Mouse (Mus musculus) embryonic facial prominence, embryonic 14.5 days (tissue): ENCODE results near the gene Hcrt. TPM values are rescaled to one million over a fixed set of nuclear protein-coding genes. Genes with fewer than 3 reads are reported as not detected.

Source experiments
- ATAC-seq: fragments of 200-750 bp; cut with Nextera tagmentation; 2 replicates; pipeline ENCODE4 v1.8.0; 2017; ENCODE audit warnings: low read depth, moderate number of reproducible peaks, moderate TSS enrichment
- DNase-seq: peaks from one replicate; pipeline ENCODE4 v3.0.0-alpha.2; 2015; ENCODE audit warnings: low spot score
- H3K27ac ChIP-seq: fragments of 300-500 bp; sonication (generic); replicated peaks from 2 replicates; pipeline ENCODE4 v1.5.1; 2014; ENCODE audit warnings: low read depth, mild to moderate bottlenecking, low read length, moderate library complexity
- H3K27me3 ChIP-seq: fragments of 300-500 bp; sonication (generic); replicated peaks from 2 replicates; pipeline ENCODE4 v1.6.1; 2014; ENCODE audit warnings: low read length; ENCODE audit not compliant: control insufficient read depth, insufficient read depth
- H3K36me3 ChIP-seq: fragments of 300-500 bp; sonication (generic); 2 replicates; pipeline ENCODE4 v1.6.1; 2014; ENCODE audit warnings: low read length, mixed read lengths; ENCODE audit not compliant: control insufficient read depth, insufficient read depth
- H3K4me1 ChIP-seq: fragments of 300-500 bp; sonication (generic); 2 replicates; pipeline ENCODE4 v1.6.1; 2014; ENCODE audit warnings: antibody characterized with exemption, low read length; ENCODE audit not compliant: control insufficient read depth, insufficient read depth
- H3K4me2 ChIP-seq: fragments of 300-500 bp; sonication (generic); 2 replicates; pipeline ENCODE4 v1.6.1; 2014; ENCODE audit warnings: low read depth, mild to moderate bottlenecking, low read length, moderate library complexity, mixed read lengths
- H3K4me3 ChIP-seq: fragments of 300-500 bp; sonication (generic); 2 replicates; pipeline ENCODE4 v1.5.1; 2014; ENCODE audit warnings: low read depth, mild to moderate bottlenecking, low read length
- H3K9ac ChIP-seq: fragments of 300-500 bp; sonication (generic); 2 replicates; pipeline ENCODE4 v1.6.1; 2014; ENCODE audit warnings: low read depth, mild to moderate bottlenecking, low read length, moderate library complexity, mixed read lengths
- H3K9me3 ChIP-seq: fragments of 300-500 bp; sonication (generic); 2 replicates; pipeline ENCODE4 v1.6.1; 2016; ENCODE audit warnings: low read length; ENCODE audit not compliant: control insufficient read depth
- WGBS: fragments of 180-500 bp; shearing (Covaris S2); extraction: QIAGEN DNeasy Blood & Tissue Kit; methylation state at CpG from one replicate; pipeline ENCODE4 v1.1.7; 2014; 5-methylcytosine and 5-hydroxymethylcytosine counted together
- polyA plus RNA-seq: library from polyadenylated mRNA; unstranded; fragments of >200 nt; fragmentation: Nextera tagmentation; extraction: Ambion mirVana; gene quantifications from 2 replicates; pipeline ENCODE4 v1.2.1, GENCODE M21; 2014

The Hcrt gene
- polyA plus RNA-seq, result not detected in 2 replicates

DNA sequence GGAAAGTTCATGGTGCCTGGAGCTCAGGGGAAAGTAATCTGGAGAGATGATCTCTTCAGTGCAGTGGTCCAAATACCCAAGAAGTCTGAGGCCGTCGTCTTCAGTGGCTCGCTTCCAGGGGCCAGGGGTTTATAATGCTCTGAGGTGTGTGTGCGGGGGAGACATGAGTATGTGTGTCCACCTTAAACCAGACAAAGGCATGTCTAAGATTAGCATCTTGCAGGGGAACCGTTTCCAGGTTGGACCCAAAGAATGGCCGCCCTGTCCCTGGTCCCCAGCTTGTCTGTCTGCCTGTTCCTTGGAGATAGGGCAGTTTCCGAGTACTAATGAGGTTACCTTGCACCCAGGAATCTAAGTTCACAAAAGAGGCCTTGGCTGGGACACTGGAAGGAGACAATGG lies at the start of gene Hcrt:
Gene Hcrt, minus strand, starts transcription at position 101 of the 400 bp plus-strand sequence.
- Histone ChIP-seq H3K27ac (no peak within 1 kb of the TSS), H3K4me3 (peak within 1 kb of the TSS; percentile 32), H3K9me3 (no peaks in the 10 kb centered on the region), H3K4me2 (peak within 1 kb of the TSS; percentile 59), H3K36me3 (no peaks in the 10 kb centered on the region), H3K27me3 (peaks cover 43% of the 10 kb centered on the region), H3K9ac (peak within 1 kb of the TSS; percentile 41), H3K4me1 (0 out of 2 replicates have a peak, but pooled peaks cover 6% of the 10 kb centered on the region)
- ATAC-seq, result no peak
- DNase-seq, result no peak
- 82% methylated on average over 7 of the region's 7 CpGs for WGBS

DNA sequence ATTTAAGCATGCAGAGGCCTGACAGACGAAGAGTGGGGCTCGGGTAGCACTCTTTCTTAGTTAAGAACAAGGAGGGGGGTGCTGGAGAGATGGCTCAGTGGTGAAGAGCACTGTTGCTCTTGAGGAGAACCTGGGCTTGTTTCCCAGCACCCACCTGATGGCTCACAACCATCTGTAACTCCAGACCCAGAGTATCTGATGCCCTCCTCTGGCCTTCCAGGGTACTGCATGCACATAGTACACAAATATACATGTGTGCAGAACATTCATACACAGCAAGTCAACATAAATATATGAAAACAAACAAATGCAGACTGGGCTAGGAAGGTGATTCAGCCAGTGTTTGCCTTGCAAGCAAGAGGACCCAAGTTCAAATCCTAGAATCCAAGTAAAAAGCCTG lies 48.4 kb upstream of the Hcrt start:
- DNase-seq (no peak), ATAC-seq (no peak)
- H3K4me3 ChIP-seq, result no peak overlapping the region
- WGBS, result 65% methylated on average over 2 of the region's 2 CpGs
- no peak overlapping the region for H3K9ac ChIP-seq
- peaks cover 7% of the 10 kb centered on the region; the same call in 1 of the 2 replicates for H3K4me1 ChIP-seq
- H3K27me3 ChIP-seq, result no peaks in the 10 kb centered on the region
- no peak overlapping the region; the same call in 1 of the 2 replicates for H3K27ac ChIP-seq
- H3K4me2 ChIP-seq, result no peak overlapping the region
- H3K9me3 ChIP-seq, result no peaks in the 10 kb centered on the region
- 0 out of 2 replicates have a peak, but pooled peaks cover 8% of the 10 kb centered on the region for H3K36me3 ChIP-seq

GRCm38 (mm10) chr11:100810516-100810915 lies 47.8 kb upstream of the Hcrt start:
- Histone ChIP-seq H3K4me2 (no peak overlapping the region), H3K4me1 (peaks cover 7% of the 10 kb centered on the region; the same call in 1 of the 2 replicates), H3K27ac (no peak overlapping the region; the same call in 1 of the 2 replicates), H3K9ac (no peak overlapping the region), H3K9me3 (no peaks in the 10 kb centered on the region), H3K4me3 (no peak overlapping the region), H3K36me3 (0 out of 2 replicates have a peak, but pooled peaks cover 11% of the 10 kb centered on the region), H3K27me3 (no peaks in the 10 kb centered on the region)
- DNase-seq (peak; percentile 54), ATAC-seq (peak; percentile 65)
- 34% methylated on average over 9 of the region's 9 CpGs for WGBS

DNA sequence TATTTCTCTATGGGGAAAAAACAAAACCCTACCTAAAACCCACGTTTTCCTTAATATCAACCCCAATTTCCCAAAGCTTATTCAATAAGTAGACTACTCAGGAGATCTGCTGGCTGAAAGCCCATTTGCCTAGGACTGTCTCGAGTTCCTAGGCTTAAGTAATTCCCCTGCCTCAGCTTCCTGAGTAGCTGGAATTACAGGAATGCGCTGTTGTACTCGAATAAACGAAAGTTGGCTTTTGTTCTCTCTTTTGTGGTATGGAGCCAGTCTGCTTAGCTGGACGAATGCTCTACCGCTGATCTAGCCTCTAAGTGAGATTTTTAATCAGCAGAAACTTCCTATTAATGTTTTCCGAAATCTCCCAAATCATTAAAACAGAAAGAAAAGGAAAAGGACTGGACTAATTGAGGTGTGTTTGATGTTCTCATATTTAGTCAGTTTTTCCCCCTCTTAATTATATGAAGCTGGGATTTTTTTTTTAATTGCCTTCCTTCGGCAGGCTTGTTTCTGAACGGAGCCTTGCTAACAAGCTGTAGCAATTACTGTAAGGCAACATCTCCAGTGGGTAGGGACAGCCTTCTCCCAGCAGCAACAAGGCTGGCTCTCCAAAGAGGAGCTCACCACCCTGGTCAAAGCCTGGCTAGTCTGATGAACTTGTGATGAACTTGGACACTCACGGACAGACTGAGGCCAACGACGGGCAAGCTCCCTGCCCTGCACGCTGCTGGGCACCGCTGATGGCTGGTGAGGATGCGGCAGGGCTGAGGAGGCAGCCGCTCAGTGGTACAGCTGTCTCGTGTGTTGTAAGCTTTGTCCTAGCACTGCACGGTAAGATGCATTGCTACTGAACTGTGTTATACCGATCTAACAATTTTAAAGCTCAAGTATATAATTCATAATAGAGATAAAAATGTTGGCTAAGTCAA lies 43.9 kb upstream of the Hcrt start:
- DNase-seq (peak; percentile 65), ATAC-seq (no peak)
- Histone ChIP-seq H3K27ac (no peak overlapping the region), H3K4me1 (peaks cover 7% of the 10 kb centered on the region; the same call in 1 of the 2 replicates), H3K4me3 (no peak overlapping the region), H3K9ac (no peak overlapping the region), H3K4me2 (no peak overlapping the region), H3K9me3 (no peaks in the 10 kb centered on the region), H3K27me3 (no peaks in the 10 kb centered on the region), H3K36me3 (peaks cover 45% of the 10 kb centered on the region)
- 65% methylated on average over 20 of the region's 20 CpGs for WGBS

GRCm38 (mm10) chr11:100805535-100805934 lies 42.8 kb upstream of the Hcrt start:
- Histone ChIP-seq H3K36me3 (peaks cover 54% of the 10 kb centered on the region), H3K27ac (no peak overlapping the region), H3K9ac (no peak overlapping the region), H3K4me2 (no peak overlapping the region), H3K4me3 (no peak overlapping the region), H3K4me1 (peaks cover 5% of the 10 kb centered on the region; the same call in 1 of the 2 replicates), H3K27me3 (no peaks in the 10 kb centered on the region), H3K9me3 (no peaks in the 10 kb centered on the region)
- ATAC-seq (no peak; the same call in 1 of the 2 replicates), DNase-seq (peak; percentile 51)
- 70% methylated on average over 7 of the region's 7 CpGs for WGBS

DNA sequence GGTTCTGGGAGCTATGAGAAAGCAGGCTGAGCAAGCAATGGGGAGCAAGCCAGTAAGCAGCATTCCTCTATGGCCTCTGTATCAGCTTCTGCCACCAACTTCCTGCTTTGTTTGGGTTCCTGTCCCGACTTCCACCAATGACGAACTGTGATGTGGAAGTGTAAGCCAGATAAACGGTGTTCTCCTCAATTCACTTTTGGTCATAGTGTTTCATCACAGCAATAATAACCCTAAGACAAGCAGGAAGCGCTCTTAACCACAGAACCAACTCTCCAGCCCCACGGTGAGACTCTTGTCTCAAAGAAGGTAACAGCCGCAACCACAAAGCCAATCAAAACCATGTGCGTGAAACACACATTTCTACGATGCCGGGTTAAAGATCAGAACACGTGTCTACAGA lies 41.7 kb upstream of the Hcrt start:
- Histone ChIP-seq H3K9ac (no peak overlapping the region), H3K4me3 (no peak overlapping the region), H3K9me3 (no peaks in the 10 kb centered on the region), H3K27ac (no peak overlapping the region), H3K36me3 (peaks cover 62% of the 10 kb centered on the region), H3K27me3 (no peaks in the 10 kb centered on the region), H3K4me1 (no peaks in the 10 kb centered on the region), H3K4me2 (no peak overlapping the region)
- DNase-seq (no peak), ATAC-seq (no peak)
- WGBS, result 86% methylated on average over 10 of the region's 10 CpGs

GRCm38 (mm10) chr11:100799426-100799825 lies 36.7 kb upstream of the Hcrt start:
- peaks cover 67% of the 10 kb centered on the region for H3K36me3 ChIP-seq
- no peak for ATAC-seq
- no peaks in the 10 kb centered on the region for H3K27me3 ChIP-seq
- H3K4me3 ChIP-seq, result no peak overlapping the region
- no peak for DNase-seq
- no peak overlapping the region for H3K27ac ChIP-seq
- no peaks in the 10 kb centered on the region for H3K9me3 ChIP-seq
- no peak overlapping the region for H3K9ac ChIP-seq
- 80% methylated on average over 5 of the region's 5 CpGs for WGBS
- H3K4me1 ChIP-seq, result no peaks in the 10 kb centered on the region
- no peak overlapping the region for H3K4me2 ChIP-seq

GRCm38 (mm10) chr11:100796585-100796984 lies 33.9 kb upstream of the Hcrt start:
- Histone ChIP-seq H3K4me3 (no peak overlapping the region), H3K4me1 (no peaks in the 10 kb centered on the region), H3K36me3 (peaks cover 50% of the 10 kb centered on the region), H3K27ac (no peak overlapping the region), H3K9me3 (no peaks in the 10 kb centered on the region), H3K9ac (no peak overlapping the region), H3K4me2 (no peak overlapping the region), H3K27me3 (no peaks in the 10 kb centered on the region)
- ATAC-seq, result no peak
- WGBS, result 74% methylated on average over 8 of the region's 8 CpGs
- DNase-seq, result no peak
